Mouse (Mus musculus): ENCODE measurements around the gene Bspry. TPM values are rescaled to one million over a fixed set of nuclear protein-coding genes. Genes with fewer than 3 reads are reported as not detected.
A peak's percentile ranks its signal among the peaks of the same experiment; 100 is the strongest.

Gene Bspry
- total RNA-seq, 2 experiments from 2014 or later: 0.27 to 0.54 TPM

DNA sequence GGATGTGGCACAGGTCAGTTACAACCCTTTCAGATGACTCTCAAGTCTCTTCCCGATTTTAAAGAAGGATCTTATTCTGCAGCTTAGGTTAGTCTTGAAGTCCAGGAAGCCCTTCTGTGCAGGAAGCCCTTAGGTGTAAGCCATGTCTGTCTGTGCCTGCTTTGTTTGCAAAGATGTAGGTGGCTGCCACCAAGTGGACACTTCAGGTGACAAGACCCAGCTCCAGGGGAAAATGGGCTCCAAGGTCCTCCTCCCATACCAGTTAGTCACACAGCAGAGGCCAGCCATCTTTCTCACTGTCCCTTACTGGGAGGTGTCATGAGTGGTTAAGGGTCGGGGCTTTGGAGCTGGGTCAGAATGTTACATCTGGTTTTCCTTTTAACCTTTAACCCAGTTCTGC lies 26.9 kb downstream of the Bspry start:
- intact Hi-C loops (cut with DNase I): no loop called here
- no peak for DNase-seq (ENCODE audit: low spot score in 2 of 2)

- intact Hi-C loops (cut with DNase I): no loop called here
- no peak for DNase-seq (ENCODE audit: low spot score in 2 of 2)
Observed at GRCm38 (mm10) chr4:62508839-62509238, 29.0 kb downstream of the Bspry start.

GRCm38 (mm10) chr4:62509946-62510345 lies 30.1 kb downstream of the Bspry start:
- no peak for DNase-seq (ENCODE audit: low spot score in 2 of 2)
- intact Hi-C loops (cut with DNase I): no loop called here

- no peak for DNase-seq (ENCODE audit: low spot score in 2 of 2)
- intact Hi-C loops (cut with DNase I): no loop called here
Observed at GRCm38 (mm10) chr4:62513998-62514506, 34.2 kb downstream of the Bspry start.

DNA sequence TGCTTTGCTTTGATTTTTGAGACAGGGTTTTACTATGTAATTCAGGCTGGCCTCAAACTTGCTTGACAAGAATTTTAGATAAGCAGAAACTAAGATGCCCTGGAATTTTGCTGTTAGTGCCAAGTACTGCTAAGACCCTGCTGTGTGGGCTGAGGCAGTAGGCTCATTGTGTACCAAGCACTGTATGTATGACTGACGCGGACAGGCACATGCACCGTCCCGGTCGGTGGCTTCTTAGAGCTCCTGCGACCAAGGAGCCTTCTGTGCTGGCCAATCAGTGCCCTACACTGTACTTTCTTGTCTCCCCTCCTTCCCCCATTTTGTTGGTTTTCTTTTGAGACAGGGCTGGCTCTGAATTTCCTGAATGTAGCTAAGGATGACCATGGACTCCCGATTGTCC lies 35.1 kb downstream of the Bspry start:
- no peak for DNase-seq (ENCODE audit: low spot score in 2 of 2)
- intact Hi-C loops (cut with DNase I): loop anchor here (5.0 kb wide), 1 partner anchor 58 kb away; no protein-coding TSS in a partner anchor

- intact Hi-C loops (cut with DNase I): loop anchor here (5.0 kb wide), 1 partner anchor 58 kb away; no protein-coding TSS in a partner anchor
- DNase-seq (ENCODE audit: low spot score in 2 of 2): no peak
Observed at GRCm38 (mm10) chr4:62515490-62515889, 35.6 kb downstream of the Bspry start.

GRCm38 (mm10) chr4:62516079-62516478 lies 36.2 kb downstream of the Bspry start:
- intact Hi-C loops (cut with DNase I): loop anchor here (5.0 kb wide), 1 partner anchor 59 kb away; no protein-coding TSS in a partner anchor
- no peak for DNase-seq (ENCODE audit: low spot score in 2 of 2)

DNA sequence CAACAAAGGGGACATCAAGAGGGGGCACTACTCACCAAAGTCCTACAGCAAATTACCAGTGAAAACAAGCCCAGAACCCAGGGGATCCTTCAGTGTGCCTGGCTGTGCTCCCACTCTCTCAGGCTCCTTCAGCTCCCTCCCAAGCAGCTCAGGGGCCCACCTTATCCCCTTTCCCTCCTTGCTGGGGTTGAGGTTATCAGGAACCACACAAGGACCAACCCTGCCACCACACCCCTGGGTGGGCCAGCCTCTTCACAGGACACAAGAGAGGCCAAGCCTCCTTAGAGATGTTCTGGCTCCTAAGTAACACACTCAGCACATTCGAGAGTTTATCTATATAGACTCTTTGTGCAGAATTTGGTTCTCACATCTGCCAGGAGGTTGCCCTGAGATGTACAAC lies 36.7 kb downstream of the Bspry start:
- DNase-seq (ENCODE audit: low spot score in 2 of 2): no peak
- intact Hi-C loops (cut with DNase I): loop anchor here (5.0 kb wide), 1 partner anchor 59 kb away; no protein-coding TSS in a partner anchor

DNA sequence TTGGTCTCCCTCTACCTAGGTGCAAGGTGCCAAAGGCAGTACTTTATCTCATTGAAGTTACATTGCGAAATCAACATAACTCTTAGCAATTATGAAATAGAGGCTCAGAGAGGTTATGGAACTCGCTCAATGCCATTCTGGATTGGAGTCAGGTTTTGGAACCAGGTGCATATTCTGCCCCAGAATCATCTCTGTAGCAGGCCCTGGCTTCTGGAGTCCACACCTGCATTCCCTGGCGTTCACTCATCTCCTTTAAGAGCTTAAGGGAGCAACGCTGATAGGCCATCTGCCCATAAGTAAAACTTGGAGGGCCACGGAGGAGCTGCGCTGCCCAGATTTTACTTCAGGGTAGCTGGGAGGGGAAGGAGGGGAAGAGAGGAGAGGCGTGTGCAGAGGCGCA lies 37.2 kb downstream of the Bspry start:
- intact Hi-C loops (cut with DNase I): loop anchor here (5.0 kb wide), 1 partner anchor 60 kb away; no protein-coding TSS in a partner anchor
- DNase-seq (ENCODE audit: low spot score in 2 of 2): no peak

GRCm38 (mm10) chr4:62517538-62518415 lies 37.9 kb downstream of the Bspry start:
- intact Hi-C loops (cut with DNase I): loop anchor here (5.0 kb wide), 1 partner anchor 60 kb away; no protein-coding TSS in a partner anchor

GRCm38 (mm10) chr4:62518416-62519121 lies 38.7 kb downstream of the Bspry start:
- intact Hi-C loops (cut with DNase I): loop anchor here (5.0 kb wide), 1 partner anchor 61 kb away; no protein-coding TSS in a partner anchor
- DNase-seq (ENCODE audit: low spot score in 2 of 2): no peak

More at GRCm38 (mm10) chr4:62517538-62518415, 37.9 kb downstream of the Bspry start:
- no peak for DNase-seq (ENCODE audit: low spot score in 2 of 2)

DNA sequence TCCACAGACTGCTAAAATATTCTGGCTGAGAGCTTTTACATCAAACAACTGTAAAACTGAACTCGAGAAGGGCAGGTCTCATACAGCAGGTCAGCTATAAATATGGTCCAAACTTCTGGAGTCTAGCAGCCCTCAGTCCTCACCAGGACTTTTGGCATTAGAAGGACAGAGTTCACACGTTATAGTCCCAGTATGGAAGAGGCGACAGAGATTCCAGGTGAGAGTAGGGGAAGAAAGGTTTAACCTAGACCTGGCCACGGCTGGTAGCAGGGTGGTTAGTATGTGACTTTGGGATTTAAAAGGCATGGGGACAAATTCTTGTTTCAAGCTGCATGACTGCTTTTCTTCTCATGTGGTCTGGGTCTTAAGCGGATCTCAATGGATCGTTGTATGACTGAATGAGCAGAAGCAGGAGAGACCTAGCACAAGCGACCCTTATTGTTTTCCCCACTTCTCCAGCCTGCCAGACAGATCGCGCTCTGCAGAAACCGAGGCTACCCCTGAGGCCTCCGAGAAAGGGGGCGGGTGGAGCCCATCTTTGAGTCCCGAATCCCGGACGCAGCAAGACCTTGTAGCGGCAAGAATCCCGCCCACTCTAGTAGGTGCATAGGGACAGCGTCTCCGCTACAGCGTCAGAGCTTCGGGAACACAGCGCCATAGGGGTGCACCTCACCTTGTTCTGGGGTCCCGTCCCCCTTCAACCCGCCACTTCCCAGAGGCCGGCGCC lies 39.4 kb downstream of the Bspry start:
- intact Hi-C loops (cut with DNase I): loop anchor here (5.0 kb wide), 1 partner anchor 62 kb away; no protein-coding TSS in a partner anchor
- DNase-seq (ENCODE audit: low spot score in 2 of 2): no peak

DNA sequence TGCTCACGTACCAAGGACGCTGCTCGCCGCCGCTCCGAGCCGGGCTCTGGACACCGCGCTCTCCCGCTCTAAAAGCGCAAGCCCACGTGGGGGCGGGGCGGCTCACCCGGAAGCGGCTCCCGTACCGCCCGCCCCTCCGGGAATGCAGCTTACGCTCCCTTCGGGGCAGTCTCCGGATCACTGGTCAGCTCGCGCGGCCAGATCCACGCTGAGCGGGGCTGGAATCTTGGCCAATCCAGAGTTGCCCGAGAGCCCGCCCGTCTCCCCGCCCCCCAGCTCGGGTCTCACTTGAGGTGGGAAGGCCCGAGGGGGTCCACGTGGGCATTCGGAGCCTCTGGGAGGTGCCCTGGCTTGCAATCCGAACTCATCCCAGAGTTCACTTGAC lies 40.0 kb downstream of the Bspry start, which contains the start of gene Alad:
Gene Alad (minus strand): TSS at position 70 of the 385 bp plus-strand sequence.
- intact Hi-C loops (cut with DNase I): loop anchor here (5.0 kb wide), 1 partner anchor 63 kb away; no protein-coding TSS in a partner anchor
- peak; percentile 83 to 86 for DNase-seq (ENCODE audit: low spot score in 2 of 2)

DNA sequence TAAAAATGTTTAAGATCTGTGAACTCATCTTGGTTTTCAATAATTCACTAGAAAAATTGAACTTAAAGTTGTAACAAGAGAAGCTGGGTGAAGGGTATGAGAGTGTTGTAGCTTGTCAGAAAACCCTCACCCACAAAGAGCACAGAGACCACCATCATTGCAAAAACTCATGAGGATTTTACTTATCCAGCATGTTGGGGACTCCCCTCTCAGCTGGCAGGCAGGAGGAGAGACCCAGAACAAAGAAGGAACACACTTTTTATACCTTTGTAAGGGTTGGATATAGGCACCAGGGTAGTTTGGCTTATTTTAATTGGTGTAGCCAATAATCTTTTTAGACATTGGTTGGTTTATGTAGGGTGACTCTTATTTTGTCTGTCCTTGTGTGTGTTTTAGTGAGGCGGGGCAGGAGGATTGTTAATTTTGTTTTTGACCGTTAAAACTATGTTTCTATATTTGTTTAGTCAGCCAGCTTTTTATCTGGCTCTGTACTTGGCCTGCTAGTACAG lies 41.1 kb downstream of the Bspry start:
- intact Hi-C loops (cut with DNase I): no loop called here

GRCm38 (mm10) chr4:62524651-62525488 lies 45.0 kb downstream of the Bspry start, which contains the start of the genes Pole3 and 4933430I17Rik:
Gene Pole3, minus strand, starts transcription at chr4:62525068.
Gene 4933430I17Rik, plus strand, starts transcription at chr4:62525369.
- intact Hi-C loops (cut with DNase I): no loop called here
- DNase-seq (ENCODE audit: low spot score in 2 of 2): peak; percentile 95 to 97

More for the DNA sequence above, 41.1 kb downstream of the Bspry start:
- no peak for DNase-seq (ENCODE audit: low spot score in 2 of 2)

DNA sequence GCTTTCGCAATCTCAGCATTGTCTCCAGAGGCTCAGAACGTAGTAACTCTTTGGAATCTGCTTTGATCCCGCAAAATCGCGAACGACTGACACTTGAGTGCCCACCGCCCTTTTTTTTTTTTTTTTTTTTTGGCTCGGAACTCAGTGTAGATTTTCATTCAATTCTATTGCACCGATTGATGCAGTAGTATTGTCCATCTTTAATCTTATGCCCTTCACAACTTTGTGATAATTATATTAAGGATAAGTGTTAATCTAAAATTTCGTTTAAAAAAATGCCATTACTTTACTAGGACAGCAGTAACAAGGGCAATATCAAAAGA lies 45.6 kb downstream of the Bspry start:
- intact Hi-C loops (cut with DNase I): no loop called here
- no peak for DNase-seq (ENCODE audit: low spot score in 2 of 2)

DNA sequence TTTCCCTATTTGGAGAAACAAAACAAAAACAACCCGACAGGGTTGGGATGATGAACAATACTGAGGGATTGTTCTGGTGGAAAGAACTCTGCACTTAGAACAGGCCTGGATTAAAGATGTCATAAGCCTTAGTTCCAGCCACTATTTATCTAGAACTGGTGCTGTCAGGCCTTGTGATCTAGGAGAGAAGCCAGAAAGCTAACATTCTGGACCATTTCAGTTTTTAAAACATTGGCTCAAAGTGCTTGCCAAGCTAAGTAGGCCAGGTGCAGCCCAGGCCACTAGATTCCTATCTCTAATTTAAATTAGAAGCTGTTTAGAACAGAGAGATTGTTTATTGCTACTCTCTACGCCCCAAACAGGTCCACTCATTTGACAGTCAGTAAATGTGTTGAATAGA lies 46.4 kb downstream of the Bspry start:
- intact Hi-C loops (cut with DNase I): no loop called here
- no peak for DNase-seq (ENCODE audit: low spot score in 2 of 2)

- intact Hi-C loops (cut with DNase I): no loop called here
- no peak for DNase-seq (ENCODE audit: low spot score in 2 of 2)
Observed at GRCm38 (mm10) chr4:62527655-62528054, 47.8 kb downstream of the Bspry start.

Data from left cerebral cortex, postnatal 36 days (tissue).